ENCODE assay signal across 14 mouse cellular contexts in genomic region chr12:91675937-91676336, GRCm38 (mm10).
A peak's percentile ranks its signal among the peaks of the same experiment; 100 is the strongest.
DNase-seq lines count a peak whose midpoint lies in the region; ATAC-seq and TF ChIP-seq lines count a peak whose summit lies in the region.
"Had no signal": no experiment of that assay in that cellular context is flagged by ENCODE, and none has a peak within 500 bp of the region (broad histone marks: within the 10 kb centered on the region; RNA-seq: fewer than 3 reads in every experiment).

No protein-coding gene starts in this region.

- peak; percentile 17 for DNase-seq in adrenal gland, postnatal 10 days
- no peak for DNase-seq in adrenal gland, adult 8-10 months
- DNase-seq in kidney, postnatal 0 days (ENCODE audit: low spot score), result peak; percentile 48
- no peak for DNase-seq in kidney, adult 11 months
- peak; percentile 75 for DNase-seq in retina, postnatal 1 day
- no peak for DNase-seq in retina, embryonic 14.5 days (ENCODE audit: low spot score)
- DNase-seq in right cerebral cortex, postnatal 4 days, result no peak
- no peak for DNase-seq in right cerebral cortex, postnatal 10 days (ENCODE audit: low spot score in 2 of 2)
- DNase-seq: adrenal gland, postnatal 14 days; cerebellum, adult 2 months; spleen, adult 18-20 months had no signal

- no peaks in the 10 kb centered on the region for H3K36me3 ChIP-seq in kidney, postnatal 0 days (ENCODE audit: insufficient read depth, low read length)
- H3K36me3 ChIP-seq: embryonic facial prominence, embryonic 15.5 days; heart, embryonic 12.5 days had no signal

- no peak overlapping the region for H3K9ac ChIP-seq in kidney, postnatal 0 days (ENCODE audit: low read depth, low read length)
- H3K9ac ChIP-seq: embryonic facial prominence, embryonic 15.5 days; heart, embryonic 12.5 days had no signal

- no peak overlapping the region for H3K4me2 ChIP-seq in kidney, postnatal 0 days (ENCODE audit: low read length)
- H3K4me2 ChIP-seq: embryonic facial prominence, embryonic 15.5 days; heart, embryonic 12.5 days had no signal

- 59% methylated on average over 9 of the region's 9 CpGs for WGBS in kidney, postnatal 0 days

- no peaks in the 10 kb centered on the region for H3K27me3 ChIP-seq in kidney, postnatal 0 days (ENCODE audit: insufficient read depth, low read length)
- H3K27me3 ChIP-seq: embryonic facial prominence, embryonic 15.5 days; Patski had no signal

- H3K4me3 ChIP-seq in kidney, postnatal 0 days (replicated peaks; ENCODE audit: low read depth, low read length), result no peak overlapping the region
- H3K4me3 ChIP-seq: embryonic facial prominence, embryonic 15.5 days; heart, embryonic 12.5 days had no signal

- no peak for TF ChIP-seq CTCF in kidney, postnatal 0 days (IDR thresholded peaks at IDR 0.05; ENCODE audit: low read depth)

- H3K9me3 ChIP-seq in kidney, postnatal 0 days (replicated peaks; ENCODE audit: low read length), result no peaks in the 10 kb centered on the region
- H3K9me3 ChIP-seq: embryonic facial prominence, embryonic 15.5 days; heart, embryonic 12.5 days had no signal

- no peak overlapping the region for H3K27ac ChIP-seq in kidney, postnatal 0 days
- H3K27ac ChIP-seq: embryonic facial prominence, embryonic 15.5 days had no signal

- 0 out of 2 replicates have a peak, but pooled peaks have one; percentile 40 for ATAC-seq in kidney, postnatal 0 days (replicated peaks; ENCODE audit: low FRiP score, low read depth)
- ATAC-seq: Patski had no signal

- H3K4me1 ChIP-seq in kidney, postnatal 0 days (replicated peaks; ENCODE audit: insufficient read depth, low read length), result 0 out of 2 replicates have a peak, but pooled peaks cover 5% of the 10 kb centered on the region

Comparison
In these comparisons a context has a peak if more than half of its experiments do, and no peak if none do; other contexts are left out.
1. DNase-seq: peak in adrenal gland, postnatal 10 days (single experiment), kidney, postnatal 0 days (single experiment) and retina, postnatal 1 day (single experiment); none in adrenal gland, adult 8-10 months (single experiment), kidney, adult 11 months (single experiment), retina, embryonic 14.5 days (single experiment), right cerebral cortex, postnatal 4 days (single experiment) and right cerebral cortex, postnatal 10 days (0 of 2).